Mouse (Mus musculus): ENCODE data around the gene Col16a1. TPM values are rescaled to one million over a fixed set of nuclear protein-coding genes. Genes with fewer than 3 reads are reported as not detected.
A peak's percentile ranks its signal among the peaks of the same experiment; 100 is the strongest.

Col16a1 gene
- polyA plus RNA-seq, 1 experiment from 2014 or later, result 37.1 TPM

- H3K4me3 ChIP-seq (ENCODE audit: control insufficient read depth in 1 of 2, insufficient read depth in 1 of 2, low read depth in 1 of 2, low read length in 2 of 2), result no peak overlapping the region
- H3K9me3 ChIP-seq (ENCODE audit: control insufficient read depth, low read length), result no peaks in the 10 kb centered on the region
- H3K27ac ChIP-seq (replicated peaks in 1 of 2; ENCODE audit: control insufficient read depth in 1 of 2, insufficient read depth in 1 of 2, low read depth in 2 of 2, low read length in 2 of 2), result no peak overlapping the region
- H3K4me2 ChIP-seq (ENCODE audit: low read length), result no peak overlapping the region
- H3K9ac ChIP-seq (ENCODE audit: low read length), result no peak overlapping the region
- peaks cover 41% of the 10 kb centered on the region for H3K36me3 ChIP-seq (ENCODE audit: control insufficient read depth, insufficient read depth, low read length)
- H3K27me3 ChIP-seq (ENCODE audit: control insufficient read depth, insufficient read depth, low read length), result no peaks in the 10 kb centered on the region
- no peak for ATAC-seq (ENCODE audit: insufficient number of reproducible peaks, insufficient read depth, low FRiP score, low read depth)
- peaks cover 0 to 8% of the 10 kb centered on the region in 2 experiments; a peak in 2 of 4 replicates for H3K4me1 ChIP-seq (ENCODE audit: control insufficient read depth in 2 of 2, insufficient read depth in 2 of 2, low read length in 2 of 2)
- 66% methylated on average over 5 of the region's 5 CpGs for WGBS
These were observed 81.3 kb downstream of the Col16a1 start for GRCm38 (mm10) chr4:130128907-130129306.

DNA sequence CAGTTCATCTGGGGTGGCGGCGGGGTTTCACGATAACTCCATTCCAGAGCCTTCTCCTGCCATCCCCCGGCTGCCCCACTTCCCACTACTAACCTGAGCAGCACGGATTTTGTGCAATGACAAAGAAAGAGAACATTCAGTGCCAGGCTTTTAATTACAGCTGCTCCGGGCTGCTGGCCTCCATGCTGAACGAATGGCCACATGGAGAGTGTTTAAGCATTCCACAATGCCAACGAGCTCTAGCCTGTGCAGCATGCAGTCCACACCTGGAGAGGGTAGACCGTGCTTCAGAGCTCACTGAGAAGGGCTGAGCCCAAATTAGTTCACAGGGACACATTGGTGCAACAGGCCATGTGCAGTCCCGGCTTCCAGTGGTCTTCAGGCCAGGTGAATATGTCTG lies 82.4 kb downstream of the Col16a1 start:
- no peak for ATAC-seq (ENCODE audit: insufficient number of reproducible peaks, insufficient read depth, low FRiP score, low read depth)
- Histone ChIP-seq H3K36me3 (ENCODE audit: control insufficient read depth, insufficient read depth, low read length) (peaks cover 29% of the 10 kb centered on the region), H3K4me2 (ENCODE audit: low read length) (no peak overlapping the region), H3K9ac (ENCODE audit: low read length) (no peak overlapping the region), H3K27ac (replicated peaks in 1 of 2; ENCODE audit: control insufficient read depth in 1 of 2, insufficient read depth in 1 of 2, low read depth in 2 of 2, low read length in 2 of 2) (no peak overlapping the region), H3K4me3 (ENCODE audit: control insufficient read depth in 1 of 2, insufficient read depth in 1 of 2, low read depth in 1 of 2, low read length in 2 of 2) (no peak overlapping the region), H3K9me3 (ENCODE audit: control insufficient read depth, low read length) (no peaks in the 10 kb centered on the region), H3K4me1 (ENCODE audit: control insufficient read depth in 2 of 2, insufficient read depth in 2 of 2, low read length in 2 of 2) (peaks cover 0 to 8% of the 10 kb centered on the region in 2 experiments; a peak in 2 of 4 replicates), H3K27me3 (ENCODE audit: control insufficient read depth, insufficient read depth, low read length) (no peaks in the 10 kb centered on the region)
- 84% methylated on average over 10 of the region's 10 CpGs for WGBS

- WGBS, result 67% methylated on average over 13 of the region's 13 CpGs
- H3K4me3 ChIP-seq (ENCODE audit: control insufficient read depth in 1 of 2, insufficient read depth in 1 of 2, low read depth in 1 of 2, low read length in 2 of 2), result no peak overlapping the region
- H3K9me3 ChIP-seq (ENCODE audit: control insufficient read depth, low read length), result no peaks in the 10 kb centered on the region
- peaks cover 22% of the 10 kb centered on the region for H3K36me3 ChIP-seq (ENCODE audit: control insufficient read depth, insufficient read depth, low read length)
- no peak overlapping the region for H3K4me2 ChIP-seq (ENCODE audit: low read length)
- no peak overlapping the region for H3K9ac ChIP-seq (ENCODE audit: low read length)
- peaks cover 6% of the 10 kb centered on the region; the same call in 1 of the 2 replicates for H3K27me3 ChIP-seq (ENCODE audit: control insufficient read depth, insufficient read depth, low read length)
- ATAC-seq (ENCODE audit: insufficient number of reproducible peaks, insufficient read depth, low FRiP score, low read depth), result no peak
- H3K4me1 ChIP-seq (ENCODE audit: control insufficient read depth in 2 of 2, insufficient read depth in 2 of 2, low read length in 2 of 2), result peaks cover 0 to 8% of the 10 kb centered on the region in 2 experiments; a peak in 2 of 4 replicates
- no peak overlapping the region for H3K27ac ChIP-seq (replicated peaks in 1 of 2; ENCODE audit: control insufficient read depth in 1 of 2, insufficient read depth in 1 of 2, low read depth in 2 of 2, low read length in 2 of 2)
These were observed 83.2 kb downstream of the Col16a1 start for GRCm38 (mm10) chr4:130130641-130131350.

DNA sequence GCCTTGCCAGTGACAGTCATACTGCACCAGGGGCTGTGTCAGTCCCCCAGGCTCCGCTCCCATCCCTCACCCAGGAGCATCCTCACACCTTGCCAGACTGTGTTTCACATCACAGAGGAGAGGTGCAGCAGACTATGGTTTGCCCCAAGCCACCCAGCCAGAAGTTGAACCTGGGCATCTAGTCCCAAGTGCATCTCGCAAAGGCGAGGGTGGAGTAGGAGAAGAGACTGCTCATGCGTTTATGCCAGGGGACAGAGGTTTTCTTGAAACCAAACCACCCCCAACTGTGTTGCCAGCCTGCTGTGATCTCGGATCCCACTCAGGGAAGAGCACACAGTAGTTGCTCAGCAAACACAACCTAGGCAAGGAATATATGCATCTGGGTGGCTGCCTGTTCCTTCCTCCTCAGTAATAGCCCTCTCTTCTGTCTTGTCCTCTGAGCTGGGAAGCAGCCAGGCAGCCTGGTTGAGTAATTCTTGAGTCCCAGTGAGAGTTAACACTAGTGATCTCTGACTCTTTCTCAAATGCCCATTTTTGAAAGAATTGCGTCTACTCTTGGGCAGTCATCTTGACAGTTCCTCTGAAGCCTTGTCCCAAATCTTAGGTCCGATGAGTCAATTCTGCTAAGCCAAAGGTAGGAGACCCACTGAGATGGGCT lies 83.9 kb downstream of the Col16a1 start:
- Histone ChIP-seq H3K4me2 (ENCODE audit: low read length) (no peak overlapping the region), H3K4me3 (ENCODE audit: control insufficient read depth in 1 of 2, insufficient read depth in 1 of 2, low read depth in 1 of 2, low read length in 2 of 2) (no peak overlapping the region), H3K9me3 (ENCODE audit: control insufficient read depth, low read length) (no peaks in the 10 kb centered on the region), H3K27me3 (ENCODE audit: control insufficient read depth, insufficient read depth, low read length) (peaks cover 7% of the 10 kb centered on the region; the same call in 1 of the 2 replicates), H3K4me1 (ENCODE audit: control insufficient read depth in 2 of 2, insufficient read depth in 2 of 2, low read length in 2 of 2) (peaks cover 0 to 8% of the 10 kb centered on the region in 2 experiments; a peak in 2 of 4 replicates), H3K36me3 (ENCODE audit: control insufficient read depth, insufficient read depth, low read length) (peaks cover 14% of the 10 kb centered on the region), H3K9ac (ENCODE audit: low read length) (no peak overlapping the region), H3K27ac (replicated peaks in 1 of 2; ENCODE audit: control insufficient read depth in 1 of 2, insufficient read depth in 1 of 2, low read depth in 2 of 2, low read length in 2 of 2) (no peak overlapping the region)
- WGBS, result 83% methylated on average over 7 of the region's 7 CpGs
- no peak for ATAC-seq (ENCODE audit: insufficient number of reproducible peaks, insufficient read depth, low FRiP score, low read depth)

- Histone ChIP-seq H3K27me3 (ENCODE audit: control insufficient read depth, insufficient read depth, low read length) (peaks cover 19% of the 10 kb centered on the region), H3K4me3 (ENCODE audit: control insufficient read depth in 1 of 2, insufficient read depth in 1 of 2, low read depth in 1 of 2, low read length in 2 of 2) (no peak overlapping the region), H3K4me2 (ENCODE audit: low read length) (no peak overlapping the region), H3K27ac (replicated peaks in 1 of 2; ENCODE audit: control insufficient read depth in 1 of 2, insufficient read depth in 1 of 2, low read depth in 2 of 2, low read length in 2 of 2) (no peak overlapping the region), H3K36me3 (ENCODE audit: control insufficient read depth, insufficient read depth, low read length) (no peaks in the 10 kb centered on the region), H3K9me3 (ENCODE audit: control insufficient read depth, low read length) (no peaks in the 10 kb centered on the region), H3K9ac (ENCODE audit: low read length) (no peak overlapping the region), H3K4me1 (ENCODE audit: control insufficient read depth in 2 of 2, insufficient read depth in 2 of 2, low read length in 2 of 2) (peaks cover 0 to 8% of the 10 kb centered on the region in 2 experiments; a peak in 2 of 4 replicates)
- WGBS, result 36% methylated on average over 6 of the region's 6 CpGs
- no peak for ATAC-seq (ENCODE audit: insufficient number of reproducible peaks, insufficient read depth, low FRiP score, low read depth)
These were observed 85.8 kb downstream of the Col16a1 start for GRCm38 (mm10) chr4:130133399-130133798.

- Histone ChIP-seq H3K27me3 (ENCODE audit: control insufficient read depth, insufficient read depth, low read length) (peaks cover 50% of the 10 kb centered on the region), H3K27ac (replicated peaks in 1 of 2; ENCODE audit: control insufficient read depth in 1 of 2, insufficient read depth in 1 of 2, low read depth in 2 of 2, low read length in 2 of 2) (no peak overlapping the region)
These were observed 91.0 kb downstream of the Col16a1 start for GRCm38 (mm10) chr4:130138441-130139213.

GRCm38 (mm10) chr4:130139214-130139492 lies 91.5 kb downstream of the Col16a1 start, which contains the start of gene Hcrtr1:
Gene Hcrtr1 (minus strand): TSS chr4:130139359.
- H3K4me2 ChIP-seq (ENCODE audit: low read length), result peak within 1 kb of the TSS; percentile 82
- peaks cover 0 to 11% of the 10 kb centered on the region in 2 experiments; a peak in 3 of 4 replicates for H3K4me1 ChIP-seq (ENCODE audit: control insufficient read depth in 2 of 2, insufficient read depth in 2 of 2, low read length in 2 of 2)
- no peak for ATAC-seq (ENCODE audit: insufficient number of reproducible peaks, insufficient read depth, low FRiP score, low read depth)
- WGBS, result under 1% methylated on average over 14 of the region's 15 CpGs
- H3K27ac ChIP-seq (replicated peaks in 1 of 2; ENCODE audit: control insufficient read depth in 1 of 2, insufficient read depth in 1 of 2, low read depth in 2 of 2, low read length in 2 of 2), result no peak within 1 kb of the TSS
- H3K9ac ChIP-seq (ENCODE audit: low read length), result peak within 1 kb of the TSS; percentile 59
- peak within 1 kb of the TSS; percentile 7 to 42; a peak in 3 of 4 replicates for H3K4me3 ChIP-seq (ENCODE audit: control insufficient read depth in 1 of 2, insufficient read depth in 1 of 2, low read depth in 1 of 2, low read length in 2 of 2)
- no peaks in the 10 kb centered on the region for H3K9me3 ChIP-seq (ENCODE audit: control insufficient read depth, low read length)
- H3K36me3 ChIP-seq (ENCODE audit: control insufficient read depth, insufficient read depth, low read length), result no peaks in the 10 kb centered on the region
- peaks cover 50% of the 10 kb centered on the region for H3K27me3 ChIP-seq (ENCODE audit: control insufficient read depth, insufficient read depth, low read length)

More at GRCm38 (mm10) chr4:130138441-130139213, 91.0 kb downstream of the Col16a1 start:
- Histone ChIP-seq H3K9me3 (ENCODE audit: control insufficient read depth, low read length) (no peaks in the 10 kb centered on the region), H3K4me1 (ENCODE audit: control insufficient read depth in 2 of 2, insufficient read depth in 2 of 2, low read length in 2 of 2) (peaks cover 0 to 12% of the 10 kb centered on the region in 2 experiments; a peak in 3 of 4 replicates), H3K36me3 (ENCODE audit: control insufficient read depth, insufficient read depth, low read length) (no peaks in the 10 kb centered on the region), H3K4me2 (ENCODE audit: low read length) (peak overlapping the region; percentile 82), H3K9ac (ENCODE audit: low read length) (peak overlapping the region; percentile 59), H3K4me3 (ENCODE audit: control insufficient read depth in 1 of 2, insufficient read depth in 1 of 2, low read depth in 1 of 2, low read length in 2 of 2) (peak overlapping the region; percentile 7 to 42; a peak in 3 of 4 replicates)
- WGBS, result under 1% methylated on average over 54 of the region's 57 CpGs
- peak; percentile 42; the same call in 1 of the 2 replicates for ATAC-seq (ENCODE audit: insufficient number of reproducible peaks, insufficient read depth, low FRiP score, low read depth)

All from heart, embryonic 14.5 days (tissue).